ENCODE assay signal across 8 mouse cellular contexts in genomic region chr16:44141483-44141882, GRCm38 (mm10). TPM values are rescaled to one million over a fixed set of nuclear protein-coding genes. Genes with fewer than 3 reads are reported as not detected.
A peak's percentile ranks its signal among the peaks of the same experiment; 100 is the strongest.
DNase-seq lines count a peak whose midpoint lies in the region; ATAC-seq and TF ChIP-seq lines count a peak whose summit lies in the region.

No protein-coding gene starts in this region.

- peak overlapping the region; percentile 98 for H3K9ac ChIP-seq in ES-Bruce4 (ENCODE audit: low read depth, poor library complexity, severe bottlenecking)
- H3K9ac ChIP-seq in forebrain, embryonic 15.5 days (replicated peaks), result no peak overlapping the region

- ATAC-seq in forebrain, embryonic 15.5 days (replicated peaks), result no peak
- ATAC-seq in granulocyte monocyte progenitor cell, adult 5-6 weeks (replicated peaks; ENCODE audit: poor library complexity, severe bottlenecking), result no peak

- no peaks in the 10 kb centered on the region for H3K9me3 ChIP-seq in ES-Bruce4 (replicated peaks; ENCODE audit: control insufficient read depth, insufficient read depth, low read length, poor library complexity, severe bottlenecking)
- no peaks in the 10 kb centered on the region for H3K9me3 ChIP-seq in forebrain, embryonic 15.5 days

- H3K4me3 ChIP-seq in ES-Bruce4 (ENCODE audit: low read depth, low read length), result peak overlapping the region; percentile 17
- H3K4me3 ChIP-seq in forebrain, embryonic 15.5 days, result peak overlapping the region; percentile 4; the same call in 1 of the 2 replicates

- no peaks in the 10 kb centered on the region for H3K4me1 ChIP-seq in ES-Bruce4 (ENCODE audit: control insufficient read depth, insufficient read depth, low read length)
- peaks cover 29% of the 10 kb centered on the region for H3K4me1 ChIP-seq in forebrain, embryonic 15.5 days

- no peak overlapping the region for H3K27ac ChIP-seq in ES-Bruce4 (ENCODE audit: insufficient read depth, low read length)
- no peak overlapping the region for H3K27ac ChIP-seq in forebrain, embryonic 15.5 days (replicated peaks)

- H3K4me2 ChIP-seq in forebrain, embryonic 15.5 days (replicated peaks), result peak overlapping the region; percentile 86; the same call in 1 of the 2 replicates

- intact Hi-C loops in heart, postnatal 36 days (cut with DNase I), result loop anchor here (2.0 to 10.0 kb wide), 2 partner anchors 31 to 223 kb away; partner anchors contain the start of gene Usf3

- DNase-seq in heart, adult 18-20 months, result peak; percentile 29 to 39
- no peak for DNase-seq in heart, postnatal 36 days
- peak; percentile 26 to 27 for DNase-seq in kidney, postnatal 36 days
- peak; percentile 73 for DNase-seq in skeletal muscle tissue, adult 2 months (ENCODE audit: low read depth, low spot score)
- no peak for DNase-seq in left cerebral cortex, adult 8-10 months (ENCODE audit: low spot score in 2 of 2)

- no peak for TF ChIP-seq POLR2A in ES-Bruce4 (IDR thresholded peaks at IDR 0.05; ENCODE audit: insufficient read depth, low read length)

- TF ChIP-seq CTCF in ES-Bruce4 (IDR thresholded peaks at IDR 0.05; ENCODE audit: low read depth, low read length), result no peak

- no peak for TF ChIP-seq EP300 in ES-Bruce4 (IDR thresholded peaks at IDR 0.05; ENCODE audit: insufficient read depth, low read depth, low read length)

- 29% methylated on average over 6 of the region's 6 CpGs for WGBS in forebrain, embryonic 15.5 days

- no peaks in the 10 kb centered on the region for H3K27me3 ChIP-seq in ES-Bruce4 (ENCODE audit: control insufficient read depth, insufficient read depth, low read length, poor library complexity, severe bottlenecking)
- H3K27me3 ChIP-seq in forebrain, embryonic 15.5 days, result no peaks in the 10 kb centered on the region

- H3K36me3 ChIP-seq in ES-Bruce4 (ENCODE audit: control insufficient read depth, insufficient read depth, low read length, poor library complexity, severe bottlenecking), result peaks cover 3% of the 10 kb centered on the region; the same call in 1 of the 2 replicates
- no peaks in the 10 kb centered on the region for H3K36me3 ChIP-seq in forebrain, embryonic 15.5 days

RNA-seq across cellular contexts. Expression of gene Naa50, which starts 1.9 kb away (rescaled TPM):
- 10 to 100 TPM; 54.6 to 55.7 TPM for total RNA-seq in heart, adult 18-20 months (2021)
- total RNA-seq in heart, postnatal 36 days (2021), result 10 to 100 TPM; 53.8 to 59.1 TPM
- 157 and 170 TPM in 2 replicates for polyA plus RNA-seq in ES-Bruce4 (2011; ENCODE audit: insufficient read depth, insufficient read length, low read depth, missing spikeins)
- polyA plus RNA-seq in forebrain, embryonic 15.5 days (2015; fragmentation: Nextera tagmentation; extraction: Ambion mirVana), result 82.1 and 84.7 TPM in 2 replicates
- total RNA-seq in left cerebral cortex, adult 8-10 months (2022), result 10 to 100 TPM; 58.8 to 67.1 (median 62.9) TPM
- total RNA-seq in granulocyte monocyte progenitor cell, adult 5-6 weeks (2014; fragmentation: Nextera tagmentation), result 91.4 and 104 TPM in 2 replicates
- 121 and 139 TPM in 2 replicates for total RNA-seq in granulocyte monocyte progenitor cell, adult 5-6 weeks (2017)

RNA-seq across cellular contexts. Expression of gene Atp6v1a, which starts 2.0 kb away (rescaled TPM):
- 10 to 100 TPM; 24.7 to 27.8 TPM for total RNA-seq in heart, adult 18-20 months (2021)
- 10 to 100 TPM; 27.5 to 27.6 TPM for total RNA-seq in heart, postnatal 36 days (2021)
- 81.2 and 87.7 TPM in 2 replicates for polyA plus RNA-seq in ES-Bruce4 (2011; ENCODE audit: insufficient read depth, insufficient read length, low read depth, missing spikeins)
- polyA plus RNA-seq in forebrain, embryonic 15.5 days (2015; fragmentation: Nextera tagmentation; extraction: Ambion mirVana), result 91.2 and 107 TPM in 2 replicates
- total RNA-seq in left cerebral cortex, adult 8-10 months (2022), result 100 to 1,000 TPM; 461 to 516 (median 474) TPM
- 34.9 and 41.3 TPM in 2 replicates for total RNA-seq in granulocyte monocyte progenitor cell, adult 5-6 weeks (2014; fragmentation: Nextera tagmentation)
- 66.0 and 90.2 TPM in 2 replicates for total RNA-seq in granulocyte monocyte progenitor cell, adult 5-6 weeks (2017)

RNA-seq across cellular contexts. Expression of gene Usf3, which starts 31.6 kb away (rescaled TPM):
- 10 to 100 TPM; 15.9 to 16.6 TPM for total RNA-seq in heart, adult 18-20 months (2021)
- total RNA-seq in heart, postnatal 36 days (2021), result 10 to 100 TPM; 16.4 to 18.8 TPM
- polyA plus RNA-seq in ES-Bruce4 (2011; ENCODE audit: insufficient read depth, insufficient read length, low read depth, missing spikeins), result 19.3 and 22.4 TPM in 2 replicates
- 3.5 and 3.7 TPM in 2 replicates for polyA plus RNA-seq in forebrain, embryonic 15.5 days (2015; fragmentation: Nextera tagmentation; extraction: Ambion mirVana)
- 10 to 100 TPM; 31.2 to 37.7 (median 33.9) TPM for total RNA-seq in left cerebral cortex, adult 8-10 months (2022)
- 19.0 and 21.3 TPM in 2 replicates for total RNA-seq in granulocyte monocyte progenitor cell, adult 5-6 weeks (2014; fragmentation: Nextera tagmentation)
- total RNA-seq in granulocyte monocyte progenitor cell, adult 5-6 weeks (2017), result 9.1 and 10.2 TPM in 2 replicates

Comparison
In these comparisons a context has a peak if more than half of its experiments do, and no peak if none do; other contexts are left out.
1. DNase-seq: peak in heart, adult 18-20 months (2 of 2), kidney, postnatal 36 days (2 of 2) and skeletal muscle tissue, adult 2 months (single experiment); none in heart, postnatal 36 days (0 of 2) and left cerebral cortex, adult 8-10 months (0 of 2).
2. RNA of gene Atp6v1a, which starts 2.0 kb away (total RNA-seq): 461 to 516 TPM in left cerebral cortex, adult 8-10 months; 34.9 to 90.2 TPM in granulocyte monocyte progenitor cell, adult 5-6 weeks, 24.7 to 27.8 TPM in heart, adult 18-20 months and 27.5 to 27.6 TPM in heart, postnatal 36 days; every median in the first group is over 4 times any median in the second.